Mouse (Mus musculus) adrenal gland, postnatal 25 days (tissue): ENCODE measurements around the gene Ak3. TPM values are rescaled to one million over a fixed set of nuclear protein-coding genes. Genes with fewer than 3 reads are reported as not detected.

ENCODE experiments used
- DNase-seq: peaks from one replicate; pipeline ENCODE4 v3.0.0; 2021; ENCODE audit warnings: mixed read lengths
- long read RNA-seq: library from polyadenylated mRNA; stranded (forward); transcript quantifications from one replicate; pipeline ENCODE4 v2.0.0, GENCODE M21; 2021
- total RNA-seq: library from RNA; stranded (reverse); gene quantifications from 2 replicates; pipeline ENCODE4 v1.2.3, GENCODE M21; 2021

The Ak3 gene
- 240 and 253 TPM in 2 replicates for total RNA-seq
- long read RNA-seq, transcript Ak3-201 (5 exons, 2,809 nt) = major isoform, 231 of 271 reads
- long read RNA-seq, partial matches to known transcripts = 10 of 271 reads
- long read RNA-seq, other reads (novel, unspliced or antisense) = 30 of 271 reads

- peak; percentile 83 for DNase-seq
These were observed at the start of gene Ak3 for GRCm38 (mm10) chr19:29047334-29048170. Gene Ak3, minus strand, starts transcription at chr19:29047961.

- DNase-seq = no peak
These were observed 44.4 kb upstream of the Ak3 start for GRCm38 (mm10) chr19:29092194-29092593.

- no peak for DNase-seq
These were observed 40.9 kb upstream of the Ak3 start for GRCm38 (mm10) chr19:29088628-29089027.

- peak; percentile 13 for DNase-seq
These were observed 27.0 kb upstream of the Ak3 start for GRCm38 (mm10) chr19:29074802-29075201.

- no peak for DNase-seq
These were observed 21.4 kb upstream of the Ak3 start for GRCm38 (mm10) chr19:29069195-29069594.

- DNase-seq = peak; percentile 67
These were observed 19.3 kb upstream of the Ak3 start for GRCm38 (mm10) chr19:29066981-29067471.

GRCm38 (mm10) chr19:29064451-29065102 is 16.8 kb upstream of the Ak3 start:
- DNase-seq = peak; percentile 26

GRCm38 (mm10) chr19:29063577-29064363 is 16.0 kb upstream of the Ak3 start:
- DNase-seq = peak; percentile 93

GRCm38 (mm10) chr19:29063009-29063408 is 15.2 kb upstream of the Ak3 start:
- no peak for DNase-seq

GRCm38 (mm10) chr19:29060299-29060698 is 12.5 kb upstream of the Ak3 start:
- DNase-seq = no peak

- DNase-seq = no peak
These were observed 11.9 kb upstream of the Ak3 start for GRCm38 (mm10) chr19:29059688-29060087.

GRCm38 (mm10) chr19:29058741-29059140 is 11.0 kb upstream of the Ak3 start:
- no peak for DNase-seq

- no peak for DNase-seq
These were observed 7.7 kb upstream of the Ak3 start for GRCm38 (mm10) chr19:29055469-29055868.

GRCm38 (mm10) chr19:29054594-29054993 is 6.8 kb upstream of the Ak3 start:
- no peak for DNase-seq

GRCm38 (mm10) chr19:29052786-29053185 is 5.0 kb upstream of the Ak3 start:
- no peak for DNase-seq

- no peak for DNase-seq
These were observed 2.6 kb upstream of the Ak3 start for GRCm38 (mm10) chr19:29050186-29050980.

GRCm38 (mm10) chr19:29049401-29050075 is 1.8 kb upstream of the Ak3 start:
- DNase-seq = no peak

- DNase-seq = no peak
These were observed 814 bp downstream of the Ak3 start for GRCm38 (mm10) chr19:29046961-29047333.

GRCm38 (mm10) chr19:29045956-29046650 is 1.7 kb downstream of the Ak3 start:
- no peak for DNase-seq

GRCm38 (mm10) chr19:29045369-29045768 is 2.4 kb downstream of the Ak3 start:
- no peak for DNase-seq
